Mouse (Mus musculus): ENCODE data around the gene Mrvi1. TPM values are rescaled to one million over a fixed set of nuclear protein-coding genes. Genes with fewer than 3 reads are reported as not detected.
"Not testable (repeated sequence)": the region's sequence is repeated elsewhere in the genome, so short reads cannot be mapped to it uniquely, and the experiment has no call there.

The Mrvi1 gene
- total RNA-seq, 2 experiments from 2014 or later = 0.23 to 1.3 TPM

DNA sequence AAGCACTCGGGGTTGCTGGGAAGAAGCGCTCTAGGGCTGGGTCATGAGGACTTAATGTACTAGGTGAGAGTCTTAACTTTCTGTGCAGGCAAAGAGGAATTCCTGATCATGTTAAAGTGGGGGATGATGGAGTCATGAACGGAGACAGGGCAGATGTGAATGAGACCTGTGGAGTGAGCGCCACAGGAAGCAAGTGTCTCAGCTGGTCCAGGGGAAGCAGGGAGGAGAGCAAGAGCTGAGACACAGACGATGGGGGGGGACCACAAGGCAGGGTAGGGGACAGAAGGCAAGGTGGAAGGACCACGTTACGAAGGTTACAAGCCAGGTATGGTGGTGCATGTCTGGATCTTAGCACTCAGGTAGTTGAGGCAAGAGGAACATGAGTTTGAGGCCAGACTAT lies 85.8 kb downstream of the Mrvi1 start:
- ATAC-seq (replicated peaks; ENCODE audit: low FRiP score, poor library complexity, severe bottlenecking) = no peak

DNA sequence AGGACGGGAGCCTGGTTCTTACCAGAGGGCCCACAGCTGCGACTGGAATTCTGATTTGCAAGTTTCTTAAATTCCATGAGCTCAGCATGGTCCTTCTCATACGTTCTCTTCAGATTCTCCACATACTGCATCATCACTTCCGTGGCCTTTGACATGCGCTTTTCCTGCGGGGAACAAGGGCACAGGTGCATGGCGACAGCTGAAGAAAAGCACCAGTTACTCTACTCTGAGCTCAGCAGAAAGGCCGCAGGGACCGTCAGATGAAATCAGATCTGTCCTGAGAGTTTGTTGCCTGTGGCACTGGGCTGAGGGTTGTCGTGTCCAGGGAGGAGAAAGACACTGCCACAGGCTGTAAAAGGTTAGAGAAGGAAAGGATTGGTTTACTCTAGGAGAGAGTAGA lies 86.5 kb downstream of the Mrvi1 start:
- not testable (repeated sequence) for ATAC-seq (replicated peaks; ENCODE audit: low FRiP score, poor library complexity, severe bottlenecking)

DNA sequence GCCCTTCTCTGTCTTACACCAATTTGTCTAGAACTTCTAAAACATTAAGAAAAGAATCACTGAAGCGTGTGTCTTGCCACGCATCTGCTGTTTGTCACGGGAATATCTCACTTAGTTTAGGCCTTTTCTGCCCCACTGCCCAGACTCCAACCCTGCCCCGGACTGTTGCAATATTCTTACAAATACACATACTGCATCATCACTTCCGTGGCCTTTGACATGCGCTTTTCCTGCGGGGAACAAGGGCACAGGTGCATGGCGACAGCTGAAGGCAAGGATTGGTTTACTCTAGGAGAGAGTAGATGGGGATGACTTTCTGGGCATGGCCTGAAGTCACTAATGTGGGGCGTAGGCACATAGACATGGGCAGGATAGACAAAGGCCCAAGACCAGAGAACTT lies 87.6 kb downstream of the Mrvi1 start:
- no peak for ATAC-seq (replicated peaks; ENCODE audit: low FRiP score, poor library complexity, severe bottlenecking)

DNA sequence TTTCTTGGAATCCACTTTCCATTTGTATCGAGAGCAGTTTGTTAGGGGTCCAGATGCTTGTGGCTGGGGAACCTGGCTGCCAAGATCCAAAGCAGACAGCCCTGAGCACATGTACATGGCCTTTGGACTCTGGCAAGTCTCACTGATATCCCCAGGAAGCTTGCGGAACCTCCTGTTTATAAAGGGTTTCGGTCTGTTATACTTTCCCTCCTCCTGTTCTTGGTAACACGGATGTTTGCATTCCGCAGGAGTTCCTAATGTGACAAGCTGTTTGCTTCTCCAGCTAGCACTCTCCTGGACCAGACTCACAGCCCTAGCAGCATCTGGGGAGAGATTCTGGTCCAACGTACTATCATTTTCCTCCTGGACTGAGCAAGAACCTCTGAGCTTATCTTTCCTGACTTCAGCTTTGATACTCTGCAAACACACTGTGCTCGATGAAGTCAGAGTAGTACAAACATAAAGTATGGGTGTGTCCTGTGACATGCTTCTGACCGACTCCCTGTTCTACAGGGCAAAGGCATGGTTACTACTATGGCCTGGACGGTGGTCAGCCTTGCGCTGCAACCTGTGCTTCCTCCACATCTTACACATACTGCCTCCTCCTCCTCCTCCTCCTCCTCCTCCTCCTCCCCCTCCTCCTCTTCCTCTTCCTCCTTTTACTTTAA lies 88.2 kb downstream of the Mrvi1 start:
- no peak for ATAC-seq (replicated peaks; ENCODE audit: low FRiP score, poor library complexity, severe bottlenecking)

DNA sequence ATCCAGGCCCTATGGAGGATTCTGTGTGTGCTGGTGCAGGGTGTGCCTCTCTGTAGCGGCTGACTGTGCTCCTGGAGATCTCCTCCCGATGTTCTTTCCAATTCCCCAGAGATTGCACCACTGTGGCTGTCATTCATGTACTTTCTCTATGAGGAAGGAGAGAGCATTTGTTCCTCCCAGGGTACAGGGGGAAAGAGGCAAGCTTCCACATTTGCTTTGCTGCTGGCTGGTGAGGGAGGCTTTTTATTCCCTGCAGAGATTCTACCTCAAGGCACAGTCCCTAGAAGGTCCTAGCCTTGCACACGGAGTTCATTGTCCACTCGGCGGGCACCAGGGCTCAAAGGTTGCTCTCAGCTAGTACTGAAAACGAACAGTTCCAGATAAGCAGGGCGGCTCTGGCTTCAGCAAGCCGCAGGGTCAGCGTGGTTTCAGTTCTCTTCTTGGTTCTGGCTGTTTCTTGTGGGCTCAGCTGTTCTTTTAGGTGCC lies 90.7 kb downstream of the Mrvi1 start:
- no peak for ATAC-seq (replicated peaks; ENCODE audit: low FRiP score, poor library complexity, severe bottlenecking)

DNA sequence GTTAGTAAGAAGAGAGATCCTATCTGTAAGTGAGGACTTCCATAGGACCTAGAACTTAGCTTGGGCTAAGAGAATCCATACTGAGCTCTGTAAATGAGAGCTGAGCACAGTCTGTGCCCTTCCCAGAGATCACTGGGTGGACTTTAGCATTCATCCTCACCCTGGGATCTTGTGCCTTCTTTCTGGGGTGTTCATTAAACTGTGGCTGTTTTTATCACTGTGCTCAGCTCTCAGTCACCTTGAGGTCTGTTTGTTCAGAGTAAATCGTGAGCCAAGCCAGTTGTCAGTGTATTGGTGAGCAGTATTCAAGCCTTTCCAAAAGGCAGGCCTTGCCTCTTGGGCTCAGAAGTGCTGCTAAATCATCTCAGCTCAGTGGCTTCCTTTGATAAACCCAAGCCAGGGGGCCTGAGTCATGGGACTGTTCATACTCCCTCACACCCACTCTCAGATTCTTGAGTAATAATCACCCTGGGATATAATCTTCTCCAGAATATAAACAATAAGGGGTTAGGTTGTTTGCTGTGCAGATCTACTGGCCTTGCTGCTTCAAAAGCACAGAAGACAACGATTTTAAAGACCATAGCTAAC lies 100.4 kb downstream of the Mrvi1 start:
- no peak for ATAC-seq (replicated peaks; ENCODE audit: low FRiP score, poor library complexity, severe bottlenecking)

DNA sequence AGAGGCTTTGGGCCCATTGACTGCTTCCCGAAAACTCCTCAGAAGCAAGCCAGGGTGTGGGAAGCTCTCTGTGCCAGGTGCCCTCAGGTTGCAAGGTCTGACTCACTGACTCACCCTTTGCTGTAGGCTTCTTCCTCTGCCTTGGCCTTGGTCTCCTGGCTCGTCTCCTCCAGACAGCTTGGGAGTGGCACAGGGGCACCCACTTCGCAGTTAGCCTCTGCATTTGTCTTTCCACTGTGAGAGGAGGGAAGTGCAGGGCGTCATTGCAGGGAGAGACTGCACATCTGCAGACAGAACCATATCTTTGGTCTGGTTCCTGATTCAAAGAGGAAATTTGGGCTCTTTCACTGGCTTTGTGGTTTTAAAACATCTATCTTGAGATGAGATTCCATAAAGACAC lies 104.2 kb downstream of the Mrvi1 start:
- ATAC-seq (replicated peaks; ENCODE audit: low FRiP score, poor library complexity, severe bottlenecking) = no peak

DNA sequence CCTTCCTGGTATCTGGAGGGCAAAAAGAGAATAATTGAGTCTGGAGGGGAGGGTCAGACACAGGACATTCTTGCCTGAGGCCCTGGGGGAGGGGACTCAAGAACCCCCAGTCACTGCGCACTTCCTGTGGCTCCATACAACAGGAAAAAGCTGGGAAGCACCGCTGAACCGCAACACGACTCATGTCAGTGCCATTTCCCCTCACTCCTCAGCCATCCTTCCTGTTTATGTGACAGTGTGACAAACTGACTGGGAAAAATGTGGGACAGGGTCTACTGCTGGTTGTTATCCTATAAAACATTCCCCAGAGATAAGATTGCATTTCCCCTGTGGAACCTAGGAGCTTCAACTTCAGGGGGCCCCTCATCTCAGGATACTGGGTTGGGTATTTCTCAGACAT lies 105.3 kb downstream of the Mrvi1 start:
- no peak for ATAC-seq (replicated peaks; ENCODE audit: low FRiP score, poor library complexity, severe bottlenecking)

DNA sequence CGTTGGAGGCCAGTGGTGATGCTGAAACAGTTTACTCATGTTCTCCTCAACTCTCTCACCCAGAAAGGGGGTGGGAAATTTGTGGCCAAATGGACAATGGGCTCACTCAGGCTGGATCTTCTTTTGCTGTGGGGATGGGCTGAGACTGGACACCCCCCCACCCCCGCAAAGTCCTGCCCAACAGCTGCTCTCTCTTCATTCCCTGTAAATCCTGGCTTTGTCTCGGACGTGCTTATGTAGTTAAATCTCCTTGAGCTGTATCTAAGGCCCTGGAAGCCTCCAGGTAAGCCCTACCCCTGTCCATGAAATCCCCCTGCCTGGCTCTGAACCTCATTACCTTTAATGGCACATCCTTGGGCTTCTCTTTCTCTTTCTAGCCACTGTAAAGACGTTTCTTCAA lies 113.5 kb downstream of the Mrvi1 start:
- no peak for ATAC-seq (replicated peaks; ENCODE audit: low FRiP score, poor library complexity, severe bottlenecking)

DNA sequence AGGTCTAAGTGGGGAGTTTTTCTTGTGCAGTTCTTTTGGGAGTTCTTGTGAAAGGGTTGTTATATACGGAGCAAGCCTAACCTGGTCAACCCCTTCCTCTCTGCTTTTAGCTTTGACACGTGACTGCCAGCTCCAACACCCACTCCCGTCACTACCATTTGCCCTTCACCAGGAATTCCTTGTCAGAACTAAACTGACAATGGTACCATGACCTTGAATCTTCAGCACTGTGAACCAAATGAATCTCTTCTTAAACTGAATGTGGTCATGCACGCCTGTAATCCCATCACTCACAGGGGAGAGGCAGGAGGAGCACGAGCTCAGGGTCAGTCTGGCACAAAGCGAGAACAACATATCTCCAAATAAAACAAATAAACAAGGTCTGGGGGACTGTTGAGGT lies 115.1 kb downstream of the Mrvi1 start:
- no peak for ATAC-seq (replicated peaks; ENCODE audit: low FRiP score, poor library complexity, severe bottlenecking)

DNA sequence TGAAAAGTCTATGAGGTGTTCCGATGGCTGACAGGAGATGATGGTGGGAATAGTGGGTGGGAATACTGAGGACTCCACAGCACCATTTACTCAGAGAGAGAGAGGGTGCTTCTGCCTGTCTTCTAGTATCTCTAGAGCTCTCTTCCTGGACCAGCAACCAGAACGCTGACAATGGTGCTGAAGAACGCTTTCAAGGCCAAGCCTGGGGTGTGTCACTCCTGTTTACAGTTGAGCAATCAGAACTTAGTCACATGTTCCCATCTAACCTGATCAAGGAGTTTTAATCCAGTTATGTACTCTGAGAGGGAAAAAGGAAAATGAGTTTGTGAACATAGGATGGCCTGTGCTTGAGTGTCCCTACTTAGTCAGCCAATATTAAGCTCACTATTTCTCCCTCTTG lies 116.2 kb downstream of the Mrvi1 start:
- ATAC-seq (replicated peaks; ENCODE audit: low FRiP score, poor library complexity, severe bottlenecking) = no peak

DNA sequence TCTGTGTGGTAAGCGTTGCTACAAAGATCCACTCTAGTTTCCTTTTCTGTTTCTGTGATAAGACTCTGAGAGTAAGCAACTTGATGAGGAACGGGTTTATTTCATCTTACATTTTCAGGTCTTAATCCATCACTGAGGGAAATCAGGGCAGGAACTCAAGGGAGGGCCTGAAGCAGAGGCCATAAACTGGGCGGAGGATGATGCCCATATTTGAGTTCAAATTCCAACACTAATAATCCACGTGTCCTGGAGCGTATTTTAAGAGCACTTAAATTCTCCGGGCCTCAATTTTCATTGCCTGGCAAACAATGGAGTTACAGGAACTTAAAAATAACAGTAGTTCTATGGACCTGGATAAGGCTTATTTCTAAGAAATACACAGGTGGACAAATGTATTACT lies 116.7 kb downstream of the Mrvi1 start:
- no peak for ATAC-seq (replicated peaks; ENCODE audit: low FRiP score, poor library complexity, severe bottlenecking)

DNA sequence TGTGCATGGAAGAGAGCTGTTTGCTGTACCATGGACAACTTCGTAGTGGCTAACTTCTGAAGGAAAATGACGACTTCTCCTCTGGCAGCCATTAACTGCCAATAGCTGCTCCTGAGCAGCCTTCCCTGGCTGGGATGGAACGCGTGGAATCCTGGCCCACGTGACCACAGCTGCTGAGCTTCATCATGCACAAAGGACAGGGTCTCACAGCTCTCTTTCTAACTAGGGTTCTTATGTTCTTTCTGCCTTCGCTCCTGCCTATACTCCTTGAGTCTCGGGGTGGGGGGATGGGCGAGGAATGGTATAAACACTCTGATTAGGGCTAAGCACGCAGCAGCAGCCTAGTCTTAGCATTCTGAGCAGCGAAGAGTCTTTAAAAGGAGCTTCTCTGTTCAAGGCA lies 117.2 kb downstream of the Mrvi1 start:
- no peak for ATAC-seq (replicated peaks; ENCODE audit: low FRiP score, poor library complexity, severe bottlenecking)

DNA sequence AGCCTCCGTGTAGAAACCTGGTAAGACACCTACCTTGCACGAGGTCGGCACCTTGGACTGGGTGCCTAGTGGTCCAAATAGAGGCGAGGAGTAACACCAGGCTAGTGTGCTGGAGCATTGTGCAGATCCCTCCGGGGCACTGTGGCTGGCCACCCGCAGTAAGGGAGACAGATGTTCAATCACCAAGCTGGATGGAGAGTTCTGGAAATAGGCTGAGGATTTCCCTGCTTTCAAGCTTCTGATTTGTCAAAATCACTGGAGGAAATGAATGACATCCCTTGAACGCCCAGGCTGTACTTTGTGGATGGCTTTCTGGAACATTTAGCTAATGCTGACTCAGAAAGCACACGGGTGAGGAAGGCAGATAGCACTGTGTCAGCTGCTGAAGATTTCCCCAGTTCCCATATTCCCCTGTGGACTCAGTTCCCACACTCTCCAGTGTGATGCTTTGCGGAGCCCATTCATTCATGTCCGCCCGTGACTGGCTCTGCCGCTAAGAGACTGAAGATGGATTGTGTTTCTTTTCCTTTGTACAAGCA lies 119.4 kb downstream of the Mrvi1 start, which contains the start of gene Lyve1:
TSS of gene Lyve1 (minus strand) at position 489 of the 539 bp plus-strand sequence.
- ATAC-seq (replicated peaks; ENCODE audit: low FRiP score, poor library complexity, severe bottlenecking) = no peak

DNA sequence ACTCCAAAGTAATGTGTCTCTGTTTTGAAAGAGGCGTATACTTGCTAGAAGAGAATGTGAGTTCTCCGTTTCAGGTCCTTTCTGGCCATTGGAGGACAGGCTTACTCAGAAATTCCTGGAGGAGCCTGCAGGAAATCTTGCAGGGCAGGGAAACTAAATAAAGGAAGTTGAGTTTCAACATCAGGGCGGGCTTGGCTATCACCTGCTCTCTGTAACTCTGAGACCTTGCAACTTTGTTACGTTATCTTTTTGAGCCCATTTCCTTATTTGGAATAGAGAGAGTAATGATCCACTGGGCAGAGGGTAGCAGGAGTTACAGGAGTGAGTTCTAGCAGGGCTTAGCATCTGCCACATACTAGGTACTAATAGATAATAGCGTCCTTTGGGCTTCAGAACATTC lies 122.1 kb downstream of the Mrvi1 start:
- ATAC-seq (replicated peaks; ENCODE audit: low FRiP score, poor library complexity, severe bottlenecking) = no peak

DNA sequence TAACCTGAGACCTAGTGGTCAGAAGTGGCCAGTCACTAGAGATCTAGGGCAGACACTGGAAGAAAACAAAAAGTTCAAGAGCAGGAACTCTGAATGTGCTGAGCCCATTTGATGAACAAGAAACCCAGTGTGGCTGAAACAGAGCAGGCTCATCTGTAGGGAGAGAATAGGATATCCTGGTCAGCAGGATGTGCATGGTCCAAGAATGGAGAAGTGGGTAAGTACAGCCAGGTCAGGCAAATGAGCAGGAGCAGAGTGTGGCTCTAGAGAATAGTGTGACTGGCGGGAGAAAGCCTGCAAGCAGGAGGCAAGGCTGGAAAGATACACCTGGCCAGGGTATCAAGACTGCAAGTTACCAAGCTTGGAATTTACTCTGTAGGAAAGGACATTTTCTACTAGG lies 126.7 kb downstream of the Mrvi1 start:
- ATAC-seq (replicated peaks; ENCODE audit: low FRiP score, poor library complexity, severe bottlenecking) = no peak

DNA sequence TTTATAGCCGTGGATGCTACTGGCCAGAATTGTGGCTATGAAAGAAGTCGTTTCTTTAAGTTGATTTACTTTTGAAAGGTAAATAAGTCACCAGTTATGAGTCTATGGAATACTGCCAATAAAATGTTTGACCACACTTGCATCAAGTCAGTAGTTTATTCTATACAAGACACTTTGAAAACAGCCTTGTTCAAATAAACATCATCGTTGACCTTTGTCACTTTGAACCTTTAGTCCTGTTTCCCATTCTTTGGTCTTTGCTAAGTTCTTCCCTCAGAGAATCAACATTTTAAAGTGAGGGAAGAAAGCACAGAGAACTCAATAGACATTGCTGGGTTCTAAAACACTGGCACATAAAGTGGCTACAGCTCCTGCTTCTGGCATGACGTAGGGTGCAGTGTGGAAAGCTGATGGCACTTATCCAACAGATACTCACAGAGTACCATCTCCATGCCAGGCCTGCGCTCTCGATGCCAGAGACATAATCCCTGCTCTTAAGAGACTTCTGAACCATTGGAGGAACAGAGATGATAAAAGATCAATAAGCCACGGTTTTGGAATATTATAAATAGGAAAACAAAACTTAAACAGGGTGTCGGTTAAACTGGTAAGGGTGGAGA lies 127.2 kb downstream of the Mrvi1 start:
- no peak for ATAC-seq (replicated peaks; ENCODE audit: low FRiP score, poor library complexity, severe bottlenecking)

DNA sequence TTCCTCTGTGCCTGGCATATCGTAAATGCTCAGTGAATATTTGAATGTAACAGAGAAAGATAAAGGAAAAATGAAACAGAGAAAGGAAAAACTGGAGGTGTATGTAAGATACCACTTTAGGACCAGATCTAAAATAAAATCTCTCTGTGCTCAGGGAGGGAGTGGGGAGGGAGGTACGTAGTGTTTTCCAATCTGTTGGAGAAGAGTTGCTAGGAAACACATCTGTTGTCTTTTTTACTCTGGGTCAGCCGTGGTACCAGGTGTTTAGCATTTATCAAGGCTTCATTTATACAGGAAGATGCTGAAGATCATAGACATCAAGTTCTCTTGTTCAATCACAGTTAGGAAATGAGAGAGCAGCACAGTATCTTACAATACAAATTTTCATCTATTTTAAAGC lies 127.7 kb downstream of the Mrvi1 start:
- no peak for ATAC-seq (replicated peaks; ENCODE audit: low FRiP score, poor library complexity, severe bottlenecking)

DNA sequence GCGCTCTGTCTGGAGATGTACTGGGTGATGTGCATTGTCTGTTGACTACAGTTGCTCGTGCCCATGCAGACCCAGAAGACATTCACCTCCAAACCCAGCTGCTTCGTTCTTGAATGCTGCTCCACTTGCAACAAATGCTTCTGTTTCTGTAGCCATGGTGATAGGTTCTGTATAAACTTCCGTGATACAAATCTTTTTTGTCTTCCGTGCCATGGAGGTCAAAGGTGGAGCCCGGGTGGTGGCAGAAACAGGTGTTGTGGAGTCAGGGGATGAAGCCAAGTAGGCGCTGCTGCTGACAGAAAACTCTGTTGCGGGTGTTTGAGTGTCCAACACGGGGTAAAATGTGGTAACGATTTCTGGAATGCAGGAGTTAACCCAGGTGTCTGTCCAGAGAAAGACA lies 128.7 kb downstream of the Mrvi1 start:
- no peak for ATAC-seq (replicated peaks; ENCODE audit: low FRiP score, poor library complexity, severe bottlenecking)

DNA sequence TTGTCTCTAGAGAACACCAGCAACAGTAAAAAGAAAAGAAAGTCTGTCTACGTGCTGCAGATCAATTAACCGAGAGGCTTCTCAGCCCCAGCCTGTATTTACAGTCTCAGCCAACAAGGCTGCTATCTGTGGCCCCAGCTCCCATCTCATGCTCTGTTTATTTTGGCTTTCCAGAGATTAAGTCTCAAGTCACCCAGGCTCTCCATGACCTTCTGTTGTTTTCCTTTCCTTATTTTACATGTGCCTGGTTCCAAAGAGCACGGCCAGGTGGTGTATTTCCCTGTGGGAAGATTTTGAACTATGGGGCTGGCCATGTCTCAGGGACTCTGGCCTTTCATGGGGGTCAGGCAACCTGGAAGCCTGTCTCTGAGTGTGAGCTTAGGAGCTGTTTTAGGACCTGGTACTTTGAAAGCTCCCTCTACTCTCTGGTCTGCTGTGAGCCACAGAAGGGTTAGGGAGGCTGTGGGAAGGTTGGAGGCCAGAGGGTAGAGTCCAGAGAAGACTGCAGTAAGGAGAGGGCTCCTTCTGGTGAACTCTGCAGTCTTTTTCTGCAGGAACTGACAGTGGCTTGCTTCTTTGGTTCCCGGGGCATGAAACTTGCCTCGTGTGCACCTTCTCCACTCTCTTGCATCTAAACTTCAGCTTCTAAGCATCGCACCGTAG lies 130.6 kb downstream of the Mrvi1 start:
- no peak; the same call in 1 of the 2 replicates for ATAC-seq (replicated peaks; ENCODE audit: low FRiP score, poor library complexity, severe bottlenecking)

DNA sequence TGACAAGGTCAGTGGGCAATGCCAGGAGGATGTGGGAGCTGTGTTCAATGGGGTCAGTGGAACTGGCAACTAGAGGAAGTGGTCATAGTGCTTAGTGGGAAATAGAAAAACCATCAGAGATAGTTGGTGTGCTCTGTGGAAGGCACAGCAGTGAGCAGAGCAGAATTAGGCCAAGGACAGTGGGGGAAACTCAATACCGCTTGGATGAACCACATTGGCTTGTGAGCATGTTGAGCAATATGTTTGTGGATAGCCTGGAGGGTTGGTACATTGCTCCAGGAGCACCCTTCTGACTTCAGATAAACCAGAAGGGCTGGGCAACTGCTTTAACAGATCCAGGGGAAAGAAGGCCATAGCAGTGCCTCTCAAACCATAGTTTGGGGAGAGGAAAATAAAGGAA lies 133.9 kb downstream of the Mrvi1 start:
- ATAC-seq (replicated peaks; ENCODE audit: low FRiP score, poor library complexity, severe bottlenecking) = no peak
